Mouse (Mus musculus) kidney, postnatal 0 days (tissue): ENCODE data around the gene Tpm3. TPM values are rescaled to one million over a fixed set of nuclear protein-coding genes. Genes with fewer than 3 reads are reported as not detected.

Source experiments
- ATAC-seq: fragments of 200-750 bp; cut with Nextera tagmentation; replicated peaks from 2 replicates; pipeline ENCODE4 v1.8.0; 2017; ENCODE audit warnings: low read depth, moderate number of reproducible peaks, moderate TSS enrichment, moderate library complexity; ENCODE audit not compliant: low FRiP score
- DNase-seq: peaks from one replicate; pipeline ENCODE4 v3.0.0-alpha.2; 2016; ENCODE audit warnings: low spot score
- H3K27ac ChIP-seq: fragments of 300-500 bp; sonication (generic); 2 replicates; pipeline ENCODE4 v1.5.1; 2014; ENCODE audit warnings: mild to moderate bottlenecking
- H3K27me3 ChIP-seq: fragments of 300-500 bp; sonication (generic); 2 replicates; pipeline ENCODE4 v1.6.1; 2014; ENCODE audit warnings: low read length, mixed read lengths; ENCODE audit not compliant: insufficient read depth
- H3K36me3 ChIP-seq: fragments of 300-500 bp; sonication (generic); 2 replicates; pipeline ENCODE4 v1.6.1; 2014; ENCODE audit warnings: low read length, mixed read lengths; ENCODE audit not compliant: insufficient read depth
- H3K4me1 ChIP-seq: fragments of 300-500 bp; sonication (generic); replicated peaks from 2 replicates; pipeline ENCODE4 v1.6.1; 2014; ENCODE audit warnings: antibody characterized with exemption, low read length, mixed read lengths; ENCODE audit not compliant: insufficient read depth
- H3K4me2 ChIP-seq: fragments of 300-500 bp; sonication (generic); 2 replicates; pipeline ENCODE4 v1.6.1; 2014; ENCODE audit warnings: mild to moderate bottlenecking, low read length, moderate library complexity, mixed read lengths
- H3K4me3 ChIP-seq: fragments of 300-500 bp; sonication (generic); replicated peaks from 2 replicates; pipeline ENCODE4 v1.5.1; 2014; ENCODE audit warnings: low read depth, low read length
- H3K9ac ChIP-seq: fragments of 300-500 bp; sonication (generic); 2 replicates; pipeline ENCODE4 v1.6.1; 2014; ENCODE audit warnings: low read depth, low read length
- H3K9me3 ChIP-seq: fragments of 300-500 bp; sonication (generic); replicated peaks from 2 replicates; pipeline ENCODE4 v1.6.1; 2016; ENCODE audit warnings: low read length, inconsistent platforms, mixed read lengths
- CTCF ChIP-seq: IDR thresholded peaks from 2 replicates; pipeline ENCODE4 v1.5.1; 2016; ENCODE audit warnings: antibody characterized with exemption, low read depth, mild to moderate bottlenecking, moderate library complexity
- WGBS: fragments of 180-500 bp; shearing (Covaris S2); extraction: QIAGEN DNeasy Blood & Tissue Kit; methylation state at CpG from one replicate; pipeline ENCODE4 v1.1.7; 2014; 5-methylcytosine and 5-hydroxymethylcytosine counted together
- polyA plus RNA-seq: library from polyadenylated mRNA; unstranded; fragments of >200 nt; fragmentation: Nextera tagmentation; extraction: Ambion mirVana; gene quantifications from 2 replicates; pipeline ENCODE4 v1.2.1, GENCODE M21; 2015

The Tpm3 gene
- polyA plus RNA-seq, 1 experiment from 2014 or later: 352 TPM

- ATAC-seq (no peak), DNase-seq (peak; percentile 93)
- Histone ChIP-seq H3K9ac (no peak overlapping the region), H3K4me2 (0 out of 2 replicates have a peak overlapping the region, but pooled peaks have one; percentile 14), H3K9me3 (no peaks in the 10 kb centered on the region), H3K36me3 (no peaks in the 10 kb centered on the region), H3K27me3 (no peaks in the 10 kb centered on the region), H3K4me1 (peaks cover 16% of the 10 kb centered on the region), H3K27ac (no peak overlapping the region), H3K4me3 (no peak overlapping the region)
- TF ChIP-seq CTCF: peak; percentile 95
- 11% methylated on average over 5 of the region's 5 CpGs for WGBS
Observed at GRCm38 (mm10) chr3:90076921-90077716, 4.7 kb downstream of the Tpm3 start.

- no peak for DNase-seq
- H3K27ac ChIP-seq: no peak overlapping the region
- WGBS: 41% methylated on average over 5 of the region's 5 CpGs
- peaks cover 24% of the 10 kb centered on the region for H3K4me1 ChIP-seq
- no peaks in the 10 kb centered on the region for H3K36me3 ChIP-seq
- no peaks in the 10 kb centered on the region for H3K9me3 ChIP-seq
- peak; percentile 20; the same call in 1 of the 2 replicates for TF ChIP-seq CTCF
- H3K27me3 ChIP-seq: no peaks in the 10 kb centered on the region
- H3K9ac ChIP-seq: no peak overlapping the region
- no peak overlapping the region for H3K4me3 ChIP-seq
- H3K4me2 ChIP-seq: no peak overlapping the region
- ATAC-seq: no peak
Observed at GRCm38 (mm10) chr3:90078224-90078623, 5.8 kb downstream of the Tpm3 start.

GRCm38 (mm10) chr3:90079133-90079762 is 6.8 kb downstream of the Tpm3 start:
- H3K36me3 ChIP-seq: no peaks in the 10 kb centered on the region
- peak; percentile 100 for DNase-seq
- peak overlapping the region; percentile 68 for H3K4me2 ChIP-seq
- peak; percentile 96 for ATAC-seq
- peak overlapping the region; percentile 89 for H3K4me3 ChIP-seq
- no peaks in the 10 kb centered on the region for H3K9me3 ChIP-seq
- H3K4me1 ChIP-seq: peaks cover 35% of the 10 kb centered on the region
- peak overlapping the region; percentile 84 for H3K9ac ChIP-seq
- peak overlapping the region; percentile 99 for H3K27ac ChIP-seq
- WGBS: under 1% methylated on average over 33 of the region's 33 CpGs
- TF ChIP-seq CTCF: no peak; the same call in 1 of the 2 replicates
- no peaks in the 10 kb centered on the region for H3K27me3 ChIP-seq

- ATAC-seq: peak; percentile 52
- H3K27ac ChIP-seq: peak overlapping the region; percentile 99
- H3K4me2 ChIP-seq: peak overlapping the region; percentile 68
- WGBS: under 1% methylated on average over 53 of the region's 53 CpGs
- no peaks in the 10 kb centered on the region for H3K36me3 ChIP-seq
- peak; percentile 87 for DNase-seq
- H3K4me3 ChIP-seq: peak overlapping the region; percentile 89
- peak overlapping the region; percentile 84 for H3K9ac ChIP-seq
- H3K27me3 ChIP-seq: no peaks in the 10 kb centered on the region
- peaks cover 40% of the 10 kb centered on the region for H3K4me1 ChIP-seq
- no peaks in the 10 kb centered on the region for H3K9me3 ChIP-seq
- no peak for TF ChIP-seq CTCF
Observed at GRCm38 (mm10) chr3:90079763-90080497, 7.5 kb downstream of the Tpm3 start.

GRCm38 (mm10) chr3:90080498-90080863 is 8.0 kb downstream of the Tpm3 start:
- ATAC-seq: no peak
- no peak for TF ChIP-seq CTCF
- no peaks in the 10 kb centered on the region for H3K36me3 ChIP-seq
- peaks cover 42% of the 10 kb centered on the region for H3K4me1 ChIP-seq
- peak overlapping the region; percentile 99 for H3K27ac ChIP-seq
- no peaks in the 10 kb centered on the region for H3K9me3 ChIP-seq
- no peak for DNase-seq
- peak overlapping the region; percentile 89 for H3K4me3 ChIP-seq
- 0% methylated on average over 6 of the region's 6 CpGs for WGBS
- H3K27me3 ChIP-seq: no peaks in the 10 kb centered on the region
- H3K9ac ChIP-seq: peak overlapping the region; percentile 84
- peak overlapping the region; percentile 68 for H3K4me2 ChIP-seq
